Mouse (Mus musculus) gastrocnemius, adult 2 months (tissue): ENCODE data around the gene Lhx4. TPM values are rescaled to one million over a fixed set of nuclear protein-coding genes. Genes with fewer than 3 reads are reported as not detected.

Experiments
- DNase-seq: peaks from one replicate; pipeline ENCODE4 v3.0.0; 2022
- H3K27ac ChIP-seq: fragments of 200-600 bp; 2 replicates; pipeline ENCODE4 v1.8.1; 2022; ENCODE audit warnings: mild to moderate bottlenecking
- H3K4me3 ChIP-seq: fragments of 200-600 bp; 2 replicates; pipeline ENCODE4 v1.8.1; 2022; ENCODE audit warnings: mild to moderate bottlenecking, moderate library complexity
- CTCF ChIP-seq: fragments of 200-600 bp; IDR thresholded peaks from 2 replicates; pipeline ENCODE4 v1.8.1; 2022; ENCODE audit warnings: antibody characterized with exemption, mild to moderate bottlenecking, moderate library complexity
- intact Hi-C: fragments of 180-260 bp; cut with DNase I; formaldehyde crosslinking; loops from one replicate; pipeline ENCODE4 v1.15.1; 2025
- total RNA-seq, 2 experiments: library from RNA; stranded (reverse); gene quantifications; 2 replicates each; pipeline ENCODE4 v1.2.3; 2021

The Lhx4 gene
- total RNA-seq, 2 experiments from 2014 or later = not detected

- intact Hi-C loops = no loop called here
- Histone ChIP-seq H3K27ac (no peak overlapping the region), H3K4me3 (no peak overlapping the region)
- no peak for DNase-seq
- no peak for TF ChIP-seq CTCF
These were observed 34.2 kb downstream of the Lhx4 start for GRCm38 (mm10) chr1:155717301-155717700.

- Histone ChIP-seq H3K4me3 (no peak overlapping the region), H3K27ac (no peak overlapping the region)
- intact Hi-C loops = no loop called here
- TF ChIP-seq CTCF = no peak
- DNase-seq = no peak
These were observed 36.1 kb downstream of the Lhx4 start for GRCm38 (mm10) chr1:155715366-155715765.

GRCm38 (mm10) chr1:155713306-155713705, 38.2 kb downstream of the Lhx4 start:
- no peak for TF ChIP-seq CTCF
- Histone ChIP-seq H3K4me3 (no peak overlapping the region), H3K27ac (no peak overlapping the region)
- no peak for DNase-seq
- intact Hi-C loops = no loop called here

- H3K4me3 ChIP-seq = no peak overlapping the region
- no peak for TF ChIP-seq CTCF
- no peak overlapping the region for H3K27ac ChIP-seq
- no peak for DNase-seq
- intact Hi-C loops = no loop called here
These were observed 47.3 kb downstream of the Lhx4 start for GRCm38 (mm10) chr1:155704182-155704581.

GRCm38 (mm10) chr1:155703191-155703680, 48.2 kb downstream of the Lhx4 start:
- intact Hi-C loops = no loop called here
- Histone ChIP-seq H3K27ac (no peak overlapping the region), H3K4me3 (no peak overlapping the region)
- no peak for TF ChIP-seq CTCF
- DNase-seq = no peak

- TF ChIP-seq CTCF = no peak
- Histone ChIP-seq H3K4me3 (no peak overlapping the region), H3K27ac (no peak overlapping the region)
- DNase-seq = peak; percentile 30
- intact Hi-C loops = no loop called here
These were observed 50.6 kb downstream of the Lhx4 start for GRCm38 (mm10) chr1:155700886-155701285.

GRCm38 (mm10) chr1:155698373-155699159, 52.9 kb downstream of the Lhx4 start:
- H3K4me3 ChIP-seq = no peak overlapping the region
- peak; percentile 29 for DNase-seq
- no peak overlapping the region for H3K27ac ChIP-seq
- intact Hi-C loops = no loop called here
- TF ChIP-seq CTCF = no peak

GRCm38 (mm10) chr1:155693443-155693842, 58.0 kb downstream of the Lhx4 start:
- no peak overlapping the region for H3K4me3 ChIP-seq
- TF ChIP-seq CTCF = no peak
- intact Hi-C loops = no loop called here
- no peak for DNase-seq
- H3K27ac ChIP-seq = no peak overlapping the region

GRCm38 (mm10) chr1:155693026-155693425, 58.5 kb downstream of the Lhx4 start:
- no peak for TF ChIP-seq CTCF
- no peak for DNase-seq
- Histone ChIP-seq H3K4me3 (no peak overlapping the region), H3K27ac (no peak overlapping the region)
- intact Hi-C loops = no loop called here

GRCm38 (mm10) chr1:155692230-155692629, 59.3 kb downstream of the Lhx4 start:
- no peak for TF ChIP-seq CTCF
- intact Hi-C loops = no loop called here
- no peak for DNase-seq
- Histone ChIP-seq H3K27ac (no peak overlapping the region), H3K4me3 (no peak overlapping the region)

GRCm38 (mm10) chr1:155689558-155689957, 61.9 kb downstream of the Lhx4 start:
- no peak for DNase-seq
- intact Hi-C loops = no loop called here
- TF ChIP-seq CTCF = no peak
- H3K4me3 ChIP-seq = no peak overlapping the region
- H3K27ac ChIP-seq = no peak overlapping the region

- no peak overlapping the region for H3K4me3 ChIP-seq
- no peak for DNase-seq
- H3K27ac ChIP-seq = no peak overlapping the region
- no peak for TF ChIP-seq CTCF
- intact Hi-C loops = no loop called here
These were observed 62.3 kb downstream of the Lhx4 start for GRCm38 (mm10) chr1:155689141-155689540.

- intact Hi-C loops = no loop called here
- Histone ChIP-seq H3K4me3 (no peak overlapping the region), H3K27ac (no peak overlapping the region)
- peak; percentile 29 for DNase-seq
- TF ChIP-seq CTCF = no peak
These were observed 64.7 kb downstream of the Lhx4 start for GRCm38 (mm10) chr1:155686816-155687215.
